Mouse (Mus musculus) midbrain, embryonic 13.5 days (tissue): ENCODE data around the gene Ube2t. TPM values are rescaled to one million over a fixed set of nuclear protein-coding genes. Genes with fewer than 3 reads are reported as not detected.

Experiments
- ATAC-seq: fragments of 200-750 bp; cut with Nextera tagmentation; 2 replicates; pipeline ENCODE4 v1.8.0; 2017; ENCODE audit warnings: mild to moderate bottlenecking, moderate TSS enrichment, moderate library complexity
- H3K27ac ChIP-seq: fragments of 300-500 bp; sonication (generic); 2 replicates; pipeline ENCODE4 v1.5.1; 2015; ENCODE audit warnings: inconsistent platforms, mild to moderate bottlenecking, moderate library complexity
- H3K27me3 ChIP-seq: fragments of 300-500 bp; sonication (generic); 2 replicates; pipeline ENCODE4 v1.6.1; 2015; ENCODE audit warnings: mild to moderate bottlenecking, inconsistent platforms
- H3K36me3 ChIP-seq: fragments of 300-500 bp; sonication (generic); 2 replicates; pipeline ENCODE4 v1.6.1; 2015; ENCODE audit warnings: mild to moderate bottlenecking, inconsistent platforms
- H3K4me1 ChIP-seq: fragments of 300-500 bp; sonication (generic); replicated peaks from 2 replicates; pipeline ENCODE4 v1.6.1; 2015; ENCODE audit warnings: inconsistent platforms
- H3K4me2 ChIP-seq: fragments of 300-500 bp; sonication (generic); replicated peaks from 2 replicates; pipeline ENCODE4 v1.6.1; 2015; ENCODE audit warnings: moderate library complexity, mild to moderate bottlenecking, inconsistent platforms
- H3K4me3 ChIP-seq: fragments of 300-500 bp; sonication (generic); replicated peaks from 2 replicates; pipeline ENCODE4 v1.5.1; 2015; ENCODE audit warnings: mild to moderate bottlenecking, inconsistent platforms
- H3K9ac ChIP-seq: fragments of 300-500 bp; sonication (generic); replicated peaks from 2 replicates; pipeline ENCODE4 v1.6.1; 2015; ENCODE audit warnings: mild to moderate bottlenecking, inconsistent platforms
- H3K9me3 ChIP-seq: fragments of 300-500 bp; sonication (generic); 2 replicates; pipeline ENCODE4 v1.6.1; 2016; ENCODE audit warnings: mild to moderate bottlenecking, inconsistent platforms
- WGBS: fragments of 180-500 bp; shearing (Covaris S2); methylation state at CpG from one replicate; pipeline ENCODE4 v1.1.7; 2015; 5-methylcytosine and 5-hydroxymethylcytosine counted together
- polyA plus RNA-seq: library from polyadenylated mRNA; unstranded; fragments of >200 nt; fragmentation: Nextera tagmentation; extraction: Ambion mirVana; gene quantifications from 2 replicates; pipeline ENCODE4 v1.2.1, GENCODE M21; 2015

The Ube2t gene
- polyA plus RNA-seq, result 21.6 and 21.8 TPM in 2 replicates

DNA sequence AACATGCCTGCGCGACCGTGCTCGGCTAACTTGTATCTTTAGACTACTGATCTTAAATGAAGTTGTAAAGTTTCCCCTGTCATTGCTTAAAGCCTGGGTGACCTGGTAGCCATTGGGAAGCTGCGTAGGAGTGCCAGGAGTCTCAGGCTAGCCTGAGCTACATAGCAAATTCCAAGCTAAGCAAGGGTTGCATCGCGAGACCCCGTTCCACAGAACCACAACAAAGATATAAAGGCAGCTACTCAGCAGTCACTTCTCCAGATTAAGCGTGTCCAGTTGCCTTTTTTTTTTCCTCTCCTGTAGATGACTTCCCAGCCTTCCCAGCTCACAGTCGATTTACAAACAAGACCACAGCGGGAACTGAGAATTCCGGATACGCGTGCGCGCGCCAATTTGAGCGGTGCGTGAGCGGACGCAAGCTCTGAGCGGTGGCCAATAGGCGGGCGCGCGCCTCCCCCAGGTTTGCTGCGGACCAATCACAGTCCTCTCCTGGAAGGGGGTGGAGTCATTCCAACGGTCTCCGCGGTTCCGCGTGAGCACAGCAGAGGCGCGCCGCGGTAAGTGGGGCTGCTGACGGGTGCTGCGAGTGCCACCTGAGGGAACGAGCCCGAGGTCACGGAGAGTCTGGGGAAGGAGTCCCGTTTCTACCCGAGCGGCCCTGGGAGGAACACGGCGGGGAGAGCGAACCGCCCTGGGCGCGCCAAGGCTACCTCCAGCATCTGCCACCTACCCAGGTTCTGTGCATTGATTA is at the start of gene Ube2t:
Ube2t (plus strand) TSS at position 513 of the 751 bp plus-strand sequence.
- 2% methylated on average over 50 of the region's 50 CpGs for WGBS
- Histone ChIP-seq H3K9me3 (no peaks in the 10 kb centered on the region), H3K4me2 (peak within 1 kb of the TSS; percentile 70), H3K36me3 (no peaks in the 10 kb centered on the region), H3K4me1 (peaks cover 15% of the 10 kb centered on the region), H3K27me3 (peaks cover 10% of the 10 kb centered on the region), H3K27ac (no peak within 1 kb of the TSS), H3K4me3 (peak within 1 kb of the TSS; percentile 74), H3K9ac (peak within 1 kb of the TSS; percentile 64)
- ATAC-seq, result peak; percentile 100

DNA sequence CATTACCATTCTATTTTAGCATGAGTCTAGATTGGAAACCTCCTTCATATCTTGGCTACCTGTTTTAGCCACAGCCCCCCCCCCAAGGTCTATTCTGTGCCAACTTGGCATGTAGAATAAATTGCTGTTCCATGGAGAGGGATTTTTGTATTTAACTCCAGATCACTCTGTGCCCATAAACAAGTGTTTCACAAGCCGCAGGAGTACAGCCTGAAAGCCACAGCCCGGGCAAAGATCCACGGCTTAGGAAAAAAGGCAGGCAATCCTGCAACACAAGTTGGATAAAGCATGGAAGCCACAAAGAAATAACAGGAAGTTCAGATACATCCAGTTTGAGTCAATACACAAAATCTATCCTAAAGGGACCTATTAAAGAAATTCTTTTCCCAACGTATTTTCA is 48.8 kb upstream of the Ube2t start:
- ATAC-seq, result no peak
- Histone ChIP-seq H3K9ac (no peak overlapping the region), H3K27ac (no peak overlapping the region), H3K4me3 (no peak overlapping the region), H3K9me3 (no peaks in the 10 kb centered on the region), H3K36me3 (no peaks in the 10 kb centered on the region), H3K27me3 (no peaks in the 10 kb centered on the region), H3K4me2 (no peak overlapping the region), H3K4me1 (peaks cover 4% of the 10 kb centered on the region; the same call in 1 of the 2 replicates)
- WGBS, result 91% methylated on average over 4 of the region's 4 CpGs

DNA sequence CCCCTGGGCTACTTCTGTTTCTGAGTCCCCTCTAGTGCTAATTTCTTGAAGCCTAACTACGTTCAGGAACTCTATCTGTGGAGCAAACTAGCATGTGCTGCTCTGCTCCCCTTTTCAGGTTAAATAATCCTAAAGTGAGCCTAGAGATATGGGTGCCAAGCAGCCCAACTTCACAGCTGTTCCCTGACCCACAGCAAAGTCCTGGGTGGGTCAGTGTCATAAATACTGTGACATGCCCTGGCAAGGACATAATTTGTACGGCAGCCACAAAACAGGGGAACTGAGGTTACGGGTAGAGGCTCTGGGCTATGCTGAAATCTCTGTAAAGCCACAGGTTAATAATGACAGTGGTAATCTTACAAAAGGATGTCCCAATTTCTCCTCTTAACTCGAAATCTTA is 46.9 kb upstream of the Ube2t start:
- WGBS, result 85% methylated on average over 4 of the region's 4 CpGs
- no peaks in the 10 kb centered on the region for H3K27me3 ChIP-seq
- no peaks in the 10 kb centered on the region for H3K9me3 ChIP-seq
- no peak overlapping the region; the same call in 1 of the 2 replicates for H3K27ac ChIP-seq
- no peaks in the 10 kb centered on the region for H3K36me3 ChIP-seq
- H3K4me1 ChIP-seq, result no peaks in the 10 kb centered on the region
- no peak for ATAC-seq
- no peak overlapping the region for H3K4me3 ChIP-seq
- H3K4me2 ChIP-seq, result no peak overlapping the region
- H3K9ac ChIP-seq, result no peak overlapping the region

DNA sequence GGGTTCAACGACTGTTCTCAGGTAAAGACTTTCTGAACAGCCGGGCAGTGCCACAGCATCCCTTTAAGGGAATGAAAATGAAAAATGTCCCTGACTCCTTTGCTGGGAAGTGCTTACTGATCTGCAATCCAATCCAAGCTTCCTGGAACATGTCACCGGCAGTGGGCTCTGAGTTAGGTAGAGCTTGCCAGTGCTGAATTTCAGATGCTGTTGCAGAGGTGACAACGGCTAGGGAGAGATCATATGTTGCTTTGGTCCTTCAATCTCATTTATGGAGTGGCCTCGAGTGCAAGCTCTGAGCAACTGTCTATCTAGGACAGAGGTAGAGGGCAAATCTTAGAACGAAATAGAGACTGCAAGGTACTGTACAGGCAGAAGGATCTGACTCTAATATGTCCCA is 43.4 kb upstream of the Ube2t start:
- Histone ChIP-seq H3K9me3 (no peaks in the 10 kb centered on the region), H3K9ac (no peak overlapping the region), H3K27me3 (no peaks in the 10 kb centered on the region), H3K4me3 (no peak overlapping the region), H3K4me1 (no peaks in the 10 kb centered on the region), H3K27ac (no peak overlapping the region), H3K4me2 (no peak overlapping the region), H3K36me3 (no peaks in the 10 kb centered on the region)
- WGBS, result 90% methylated on average over 6 of the region's 6 CpGs
- no peak for ATAC-seq

DNA sequence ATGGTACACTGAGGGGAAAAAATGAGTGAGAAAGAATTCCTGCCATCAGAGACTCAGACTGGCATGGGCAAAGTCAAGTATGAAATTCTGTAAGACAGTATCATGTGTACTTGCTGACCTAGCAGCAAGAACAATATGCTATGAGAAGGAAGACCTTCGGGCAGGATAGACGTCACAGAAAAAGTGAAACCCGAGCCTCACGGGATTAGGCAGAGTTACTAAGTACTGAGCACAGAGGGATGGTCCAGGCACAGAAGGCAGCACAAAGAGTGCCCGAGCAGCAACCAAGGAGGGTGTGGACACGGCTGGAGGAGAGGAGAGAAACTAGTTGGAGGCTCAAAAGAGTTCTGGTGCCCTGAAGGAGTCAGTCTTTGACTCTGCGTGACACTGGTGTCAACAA is 29.9 kb upstream of the Ube2t start:
- Histone ChIP-seq H3K27ac (no peak overlapping the region), H3K9me3 (no peaks in the 10 kb centered on the region), H3K27me3 (no peaks in the 10 kb centered on the region), H3K4me3 (no peak overlapping the region), H3K36me3 (no peaks in the 10 kb centered on the region), H3K9ac (no peak overlapping the region), H3K4me2 (no peak overlapping the region), H3K4me1 (no peaks in the 10 kb centered on the region)
- no peak for ATAC-seq
- 30% methylated on average over 7 of the region's 7 CpGs for WGBS

DNA sequence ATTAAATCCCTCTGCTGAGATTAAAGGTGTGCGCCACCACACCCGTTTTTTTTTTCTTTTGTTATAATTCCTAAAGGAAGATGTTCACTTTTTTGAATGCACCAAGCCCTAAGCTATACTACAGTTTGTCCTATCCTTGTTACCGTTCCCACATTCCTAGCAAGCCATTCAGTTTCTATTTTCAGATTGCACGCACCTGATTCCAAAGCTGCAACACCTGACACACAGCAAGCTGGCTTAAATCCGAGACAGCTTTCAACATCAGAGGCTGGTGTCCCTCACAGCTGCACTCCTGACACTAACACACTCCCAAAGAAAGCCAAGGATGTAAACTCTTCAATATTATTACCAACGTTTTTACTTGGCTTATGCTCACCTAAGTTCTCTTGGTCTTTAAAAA is 26.0 kb upstream of the Ube2t start:
- H3K4me2 ChIP-seq, result no peak overlapping the region
- no peaks in the 10 kb centered on the region for H3K36me3 ChIP-seq
- no peaks in the 10 kb centered on the region for H3K27me3 ChIP-seq
- H3K9ac ChIP-seq, result no peak overlapping the region
- H3K9me3 ChIP-seq, result no peaks in the 10 kb centered on the region
- no peak overlapping the region for H3K4me3 ChIP-seq
- WGBS, result 93% methylated on average over 6 of the region's 6 CpGs
- no peak for ATAC-seq
- no peaks in the 10 kb centered on the region for H3K4me1 ChIP-seq
- no peak overlapping the region for H3K27ac ChIP-seq

DNA sequence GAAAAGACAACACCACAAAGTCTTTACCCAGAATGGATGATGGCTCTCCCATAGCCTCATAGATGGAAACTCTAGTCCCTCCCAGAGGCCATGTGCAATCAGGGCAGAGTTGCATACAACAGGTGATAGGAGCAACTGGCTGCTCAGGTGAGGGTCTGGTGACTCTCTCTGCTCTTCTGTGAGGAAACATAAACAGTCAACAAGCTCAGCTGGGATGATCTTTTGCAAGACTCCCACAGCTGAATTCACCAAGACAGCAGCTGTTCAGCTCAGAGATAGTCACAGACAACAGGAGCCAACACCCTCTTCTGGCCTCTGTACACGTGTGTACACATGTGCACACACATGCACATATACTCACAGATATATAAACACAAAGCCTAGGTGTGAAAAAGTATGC is 24.1 kb upstream of the Ube2t start:
- Histone ChIP-seq H3K36me3 (no peaks in the 10 kb centered on the region), H3K27me3 (no peaks in the 10 kb centered on the region), H3K4me1 (no peaks in the 10 kb centered on the region), H3K9me3 (no peaks in the 10 kb centered on the region), H3K4me3 (no peak overlapping the region), H3K9ac (no peak overlapping the region), H3K4me2 (no peak overlapping the region), H3K27ac (no peak overlapping the region)
- no peak for ATAC-seq
- WGBS, result 95% methylated on average over 1 of the region's 1 CpGs

DNA sequence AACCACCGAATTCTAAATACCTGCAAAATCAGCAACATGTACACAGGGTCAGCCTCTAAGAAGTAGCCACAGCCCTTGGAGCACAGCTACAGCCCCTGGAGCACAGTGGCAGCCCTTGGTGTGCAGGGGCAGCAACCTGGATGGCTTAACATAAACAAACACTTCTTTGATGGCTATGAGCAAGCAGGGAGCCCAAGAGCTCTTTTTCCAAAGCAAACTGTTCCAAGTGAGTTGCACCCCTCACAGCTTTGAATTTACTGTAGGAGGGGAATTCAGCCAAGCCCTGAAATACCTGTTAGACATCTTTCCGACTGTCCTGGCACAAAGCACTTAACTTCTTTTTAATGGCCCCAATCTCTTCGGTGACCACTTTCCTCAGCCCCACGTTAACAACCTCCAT is 21.5 kb upstream of the Ube2t start:
- Histone ChIP-seq H3K4me1 (no peaks in the 10 kb centered on the region), H3K4me2 (no peak overlapping the region), H3K9ac (no peak overlapping the region), H3K4me3 (no peak overlapping the region), H3K36me3 (no peaks in the 10 kb centered on the region), H3K9me3 (no peaks in the 10 kb centered on the region), H3K27me3 (no peaks in the 10 kb centered on the region), H3K27ac (no peak overlapping the region)
- ATAC-seq, result no peak
- 77% methylated on average over 4 of the region's 4 CpGs for WGBS

DNA sequence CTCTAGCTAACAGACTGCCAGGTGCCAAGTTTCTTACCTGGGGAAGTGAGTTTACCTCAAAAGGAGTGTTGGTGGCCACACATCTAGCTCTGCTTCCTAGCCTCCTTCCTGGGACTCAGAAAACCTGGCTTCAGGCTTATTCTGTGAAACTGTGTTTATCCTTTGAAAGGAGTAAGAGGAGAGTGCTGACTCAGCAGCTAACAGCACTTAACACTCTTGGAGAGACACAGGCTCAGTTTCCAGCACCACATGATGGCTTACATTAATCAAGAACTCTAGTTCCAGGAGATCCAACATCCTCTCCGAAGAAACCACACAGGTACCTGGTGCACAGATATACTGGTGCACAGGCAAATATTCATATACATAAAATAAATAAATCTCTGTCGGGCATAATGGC is 19.5 kb upstream of the Ube2t start:
- Histone ChIP-seq H3K4me3 (no peak overlapping the region), H3K27ac (no peak overlapping the region), H3K4me1 (no peaks in the 10 kb centered on the region), H3K27me3 (no peaks in the 10 kb centered on the region), H3K4me2 (no peak overlapping the region), H3K9ac (no peak overlapping the region), H3K36me3 (peaks cover 1% of the 10 kb centered on the region), H3K9me3 (no peaks in the 10 kb centered on the region)
- no peak for ATAC-seq
- WGBS, result 96% methylated on average over 2 of the region's 2 CpGs

DNA sequence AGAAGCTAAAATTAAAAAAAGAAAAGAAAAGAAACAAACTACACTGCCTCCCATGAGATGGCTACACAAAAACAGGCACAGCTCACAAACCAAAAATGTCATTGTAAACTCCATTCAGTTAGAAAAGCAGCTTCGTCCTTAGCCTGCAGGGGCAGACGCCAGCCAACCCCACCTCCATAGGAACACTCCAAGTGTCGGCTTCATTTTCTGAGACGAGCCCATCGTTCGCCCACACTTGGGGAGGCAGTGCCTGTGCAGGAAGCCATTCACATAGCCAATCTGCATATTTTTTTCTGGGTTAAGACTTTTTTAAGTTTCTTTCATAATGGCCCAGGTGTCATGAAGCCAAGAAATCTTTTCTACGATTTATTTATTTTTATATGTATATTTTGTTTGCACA is 14.8 kb upstream of the Ube2t start:
- Histone ChIP-seq H3K4me3 (no peak overlapping the region), H3K4me1 (no peaks in the 10 kb centered on the region), H3K4me2 (no peak overlapping the region), H3K9ac (no peak overlapping the region), H3K27ac (no peak overlapping the region), H3K27me3 (no peaks in the 10 kb centered on the region), H3K9me3 (no peaks in the 10 kb centered on the region), H3K36me3 (peaks cover 6% of the 10 kb centered on the region)
- WGBS, result 82% methylated on average over 7 of the region's 7 CpGs
- no peak for ATAC-seq

DNA sequence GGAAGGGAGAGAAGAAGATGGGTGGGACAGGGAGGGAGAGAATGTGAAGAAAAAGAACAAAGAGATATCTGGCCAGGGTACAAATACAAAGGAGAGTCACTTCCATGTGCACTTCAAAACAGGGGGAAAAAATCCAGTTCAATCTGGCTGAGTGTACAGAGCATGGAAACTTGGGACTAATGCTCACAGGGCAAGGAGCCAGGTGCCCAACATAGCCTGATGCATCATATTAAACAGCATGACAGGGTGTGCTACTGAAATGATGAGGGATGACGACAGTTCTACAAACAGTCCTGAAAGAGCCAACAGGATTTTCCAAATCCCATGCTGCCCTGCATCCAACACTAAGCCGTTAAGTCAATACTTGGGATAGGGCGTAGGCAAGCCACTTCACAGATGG is 12.4 kb upstream of the Ube2t start:
- Histone ChIP-seq H3K9ac (no peak overlapping the region), H3K4me1 (peaks cover 10% of the 10 kb centered on the region), H3K27ac (no peak overlapping the region), H3K9me3 (no peaks in the 10 kb centered on the region), H3K36me3 (peaks cover 6% of the 10 kb centered on the region), H3K4me3 (no peak overlapping the region), H3K4me2 (no peak overlapping the region), H3K27me3 (no peaks in the 10 kb centered on the region)
- 84% methylated on average over 3 of the region's 3 CpGs for WGBS
- ATAC-seq, result no peak

DNA sequence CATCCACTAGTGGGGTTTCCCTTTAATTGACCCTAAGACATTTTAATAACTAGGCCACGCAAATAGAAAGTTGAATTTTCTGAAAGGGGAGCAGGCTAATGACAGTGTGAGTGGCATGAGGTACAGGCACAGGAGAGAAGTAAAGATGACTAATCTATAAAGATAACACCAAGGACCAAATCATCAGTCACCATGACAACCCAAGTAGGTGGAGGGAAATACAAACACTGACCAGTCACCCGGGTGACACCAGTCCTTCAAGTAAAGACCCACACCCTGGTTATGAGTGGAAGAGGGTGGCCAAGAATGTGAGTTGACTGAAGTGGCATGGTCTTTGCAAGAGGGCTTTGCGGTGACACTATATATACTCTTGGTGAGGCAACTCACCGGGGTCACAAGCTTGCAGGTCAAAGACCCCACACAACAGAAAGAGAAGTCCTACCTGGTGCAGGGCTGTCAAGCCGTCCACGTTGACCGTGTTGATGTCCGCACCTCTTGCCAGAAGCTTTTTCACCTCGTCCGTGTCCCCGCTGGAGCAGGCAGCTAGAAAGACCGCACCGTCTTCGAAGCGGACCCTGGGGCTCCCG is 7.2 kb upstream of the Ube2t start:
- H3K4me1 ChIP-seq, result peaks cover 14% of the 10 kb centered on the region
- no peak; the same call in 1 of the 2 replicates for ATAC-seq
- H3K9me3 ChIP-seq, result no peaks in the 10 kb centered on the region
- H3K36me3 ChIP-seq, result no peaks in the 10 kb centered on the region
- peak overlapping the region; percentile 87 for H3K9ac ChIP-seq
- 0 out of 2 replicates have a peak, but pooled peaks cover 3% of the 10 kb centered on the region for H3K27me3 ChIP-seq
- H3K4me2 ChIP-seq, result peak overlapping the region; percentile 87
- WGBS, result 5% methylated on average over 16 of the region's 16 CpGs
- peak overlapping the region; percentile 78 for H3K4me3 ChIP-seq
- peak overlapping the region; percentile 91 for H3K27ac ChIP-seq
